ENCODE assay signal across 9 mouse cellular contexts in genomic region chr9:57762563-57762991, GRCm38 (mm10). TPM values are rescaled to one million over a fixed set of nuclear protein-coding genes. Genes with fewer than 3 reads are reported as not detected.
DNase-seq lines count a peak whose midpoint lies in the region; ATAC-seq lines count a peak whose summit lies in the region.
"Had no signal": no experiment of that assay in that cellular context is flagged by ENCODE, and none has a peak within 500 bp of the region (broad histone marks: within the 10 kb centered on the region; RNA-seq: fewer than 3 reads in every experiment).

No protein-coding gene starts in this region.

- no peaks in the 10 kb centered on the region for H3K9me3 ChIP-seq in erythroblast, embryonic 14.5 days (ENCODE audit: control insufficient read depth, low read length)
- no peaks in the 10 kb centered on the region for H3K9me3 ChIP-seq in limb, embryonic 12.5 days
- no peaks in the 10 kb centered on the region for H3K9me3 ChIP-seq in midbrain, embryonic 12.5 days

- no peak for ATAC-seq in limb, embryonic 12.5 days (ENCODE audit: insufficient number of reproducible peaks, insufficient read depth, low FRiP score, low TSS enrichment, low read depth)
- ATAC-seq in midbrain, embryonic 12.5 days (ENCODE audit: low FRiP score, low read depth) = no peak

- H3K4me2 ChIP-seq in limb, embryonic 12.5 days = peak overlapping the region; percentile 97; the same call in 1 of the 2 replicates
- peak overlapping the region; percentile 99 for H3K4me2 ChIP-seq in midbrain, embryonic 12.5 days (replicated peaks)

- peaks cover 7% of the 10 kb centered on the region for H3K27me3 ChIP-seq in erythroblast, embryonic 14.5 days (ENCODE audit: control insufficient read depth)
- no peaks in the 10 kb centered on the region for H3K27me3 ChIP-seq in limb, embryonic 12.5 days
- H3K27me3 ChIP-seq in midbrain, embryonic 12.5 days = no peaks in the 10 kb centered on the region

- 58% methylated on average over 6 of the region's 6 CpGs for WGBS in limb, embryonic 12.5 days
- WGBS in midbrain, embryonic 12.5 days = 70% methylated on average over 6 of the region's 6 CpGs

- peak; percentile 51 for DNase-seq in adrenal gland, adult 2 months
- no peak for DNase-seq in adrenal gland, adult 8-10 months
- peak; percentile 69 for DNase-seq in adrenal gland, postnatal 14 days
- DNase-seq in heart, postnatal 4 days = peak; percentile 72
- DNase-seq in thymus, postnatal 25 days = peak; percentile 58

- H3K27ac ChIP-seq in limb, embryonic 12.5 days = no peak overlapping the region
- no peak overlapping the region for H3K27ac ChIP-seq in midbrain, embryonic 12.5 days (replicated peaks)
- H3K27ac ChIP-seq: macrophage had no signal

- H3K4me3 ChIP-seq in erythroblast, embryonic 14.5 days (replicated peaks) = peak overlapping the region; percentile 93
- peak overlapping the region; percentile 11; the same call in 1 of the 2 replicates for H3K4me3 ChIP-seq in limb, embryonic 12.5 days (replicated peaks)
- 0 out of 2 replicates have a peak overlapping the region, but pooled peaks have one; percentile 93 for H3K4me3 ChIP-seq in midbrain, embryonic 12.5 days

- peaks cover 85% of the 10 kb centered on the region for H3K4me1 ChIP-seq in erythroblast, embryonic 14.5 days (ENCODE audit: control insufficient read depth)
- H3K4me1 ChIP-seq in limb, embryonic 12.5 days (replicated peaks) = peaks cover 38% of the 10 kb centered on the region
- H3K4me1 ChIP-seq in midbrain, embryonic 12.5 days = peaks cover 32% of the 10 kb centered on the region

- peaks cover 78% of the 10 kb centered on the region for H3K36me3 ChIP-seq in erythroblast, embryonic 14.5 days (ENCODE audit: control insufficient read depth)
- H3K36me3 ChIP-seq in limb, embryonic 12.5 days = peaks cover 44% of the 10 kb centered on the region
- peaks cover 38% of the 10 kb centered on the region for H3K36me3 ChIP-seq in midbrain, embryonic 12.5 days

- no peak overlapping the region for H3K9ac ChIP-seq in limb, embryonic 12.5 days (replicated peaks)
- H3K9ac ChIP-seq in midbrain, embryonic 12.5 days (replicated peaks) = peak overlapping the region; percentile 4; the same call in 1 of the 2 replicates

RNA-seq across cellular contexts. Expression of gene Clk3, which starts 3.1 kb away (rescaled TPM):
- total RNA-seq in adrenal gland, adult 2 months (2021) = 10 to 100 TPM; 52.2 to 87.8 TPM
- polyA plus RNA-seq in adrenal gland, adult 2 months (2012; rRNA removed) = 45.7 and 60.6 TPM in 2 replicates
- 10 to 100 TPM; 75.3 to 83.3 (median 78.5) TPM for total RNA-seq in adrenal gland, adult 8-10 months (2022)
- total RNA-seq in adrenal gland, postnatal 14 days (2021) = 55.0 and 66.5 TPM in 2 replicates
- polyA plus RNA-seq in erythroblast, embryonic 14.5 days (2012) = 38.9 and 44.4 TPM in 2 replicates
- 10 to 100 TPM; 43.5 to 49.1 TPM for total RNA-seq in heart, postnatal 4 days (2021)
- 79.6 and 83.3 TPM in 2 replicates for polyA plus RNA-seq in limb, embryonic 12.5 days (2016; fragmentation: Nextera tagmentation; extraction: Ambion mirVana)
- polyA plus RNA-seq in midbrain, embryonic 12.5 days (2016; fragmentation: Nextera tagmentation; extraction: Ambion mirVana) = 90.0 and 94.7 TPM in 2 replicates

RNA-seq across cellular contexts. Expression of gene Edc3, which starts 54.2 kb away (rescaled TPM):
- total RNA-seq in adrenal gland, adult 2 months (2021) = 1 to 10 TPM; 7.6 to 7.8 TPM
- polyA plus RNA-seq in adrenal gland, adult 2 months (2012; rRNA removed) = 5.3 and 5.5 TPM in 2 replicates
- 10 to 100 TPM; 10.4 to 11.4 (median 10.8) TPM for total RNA-seq in adrenal gland, adult 8-10 months (2022)
- total RNA-seq in adrenal gland, postnatal 14 days (2021) = 8.9 and 10.6 TPM in 2 replicates
- polyA plus RNA-seq in erythroblast, embryonic 14.5 days (2012) = 0.40 and 0.69 TPM in 2 replicates
- 10 to 100 TPM in 1 of 2 experiments, 1 to 10 TPM in 1; 8.9 to 10.0 TPM for total RNA-seq in heart, postnatal 4 days (2021)
- polyA plus RNA-seq in limb, embryonic 12.5 days (2016; fragmentation: Nextera tagmentation; extraction: Ambion mirVana) = 41.4 and 42.1 TPM in 2 replicates
- 40.9 and 41.1 TPM in 2 replicates for polyA plus RNA-seq in midbrain, embryonic 12.5 days (2016; fragmentation: Nextera tagmentation; extraction: Ambion mirVana)

Comparison
In these comparisons a context has a peak if more than half of its experiments do, and no peak if none do; other contexts are left out.
1. H3K4me3 ChIP-seq: peak in every context shown above with its lines; median percentile 93 in erythroblast, embryonic 14.5 days; 93 in midbrain, embryonic 12.5 days; 11 in limb, embryonic 12.5 days.